Mouse (Mus musculus): Measurements from ENCODE around the gene Itprid2. TPM values are rescaled to one million over a fixed set of nuclear protein-coding genes. Genes with fewer than 3 reads are reported as not detected.

The Itprid2 gene
- polyA plus RNA-seq, 1 experiment from 2014 or later: 19.4 TPM

DNA sequence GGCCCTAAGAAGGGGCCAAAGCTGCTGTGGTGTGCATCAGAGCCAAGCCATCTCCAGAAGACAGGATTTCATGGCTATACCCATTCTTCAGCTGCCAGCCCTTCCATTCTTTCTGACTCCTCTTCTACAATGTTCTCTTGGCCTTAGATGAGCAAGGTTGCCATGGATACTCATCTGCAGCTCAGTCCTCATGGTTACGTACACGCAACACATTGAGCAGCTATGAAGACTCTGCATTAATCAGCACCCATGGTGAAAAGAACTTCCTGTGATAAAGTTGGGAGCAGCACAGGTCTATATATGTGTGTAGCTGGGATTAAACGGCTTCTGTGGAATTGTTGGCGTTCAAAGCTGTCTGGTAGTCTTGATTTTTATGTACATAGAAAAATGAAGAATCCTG, 48.1 kb downstream of the Itprid2 start:
- no peak overlapping the region for H3K4me2 ChIP-seq
- no peak for ATAC-seq (replicated peaks; ENCODE audit: low FRiP score)
- no peak overlapping the region for H3K4me3 ChIP-seq (replicated peaks)
- no peak overlapping the region for H3K9ac ChIP-seq
- H3K9me3 ChIP-seq (replicated peaks): no peaks in the 10 kb centered on the region
- 97% methylated on average over 4 of the region's 4 CpGs for WGBS
- no peak overlapping the region for H3K27ac ChIP-seq
- no peaks in the 10 kb centered on the region for H3K27me3 ChIP-seq
- H3K4me1 ChIP-seq: no peaks in the 10 kb centered on the region
- no peaks in the 10 kb centered on the region for H3K36me3 ChIP-seq

DNA sequence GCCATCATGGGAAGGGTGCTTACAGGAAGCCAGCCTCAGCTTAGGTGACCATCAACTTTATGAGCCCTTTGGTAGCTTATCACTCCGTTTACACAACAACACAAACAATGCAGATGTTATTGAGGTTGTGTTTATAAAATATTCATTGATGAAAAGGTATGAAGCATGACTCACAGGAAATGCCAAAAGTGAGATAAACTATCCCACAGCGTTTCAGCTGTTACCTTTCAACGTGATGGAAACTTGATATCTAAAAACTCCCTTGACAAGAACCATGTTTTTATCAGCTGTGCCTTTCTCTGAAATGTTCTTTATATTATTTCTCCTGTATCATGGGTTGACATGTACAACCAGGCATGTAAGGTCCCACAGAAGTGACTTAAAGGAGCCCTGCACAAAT, 55.7 kb downstream of the Itprid2 start:
- 36% methylated on average over 3 of the region's 3 CpGs for WGBS
- H3K9me3 ChIP-seq (replicated peaks): no peaks in the 10 kb centered on the region
- ATAC-seq (replicated peaks; ENCODE audit: low FRiP score): no peak

DNA sequence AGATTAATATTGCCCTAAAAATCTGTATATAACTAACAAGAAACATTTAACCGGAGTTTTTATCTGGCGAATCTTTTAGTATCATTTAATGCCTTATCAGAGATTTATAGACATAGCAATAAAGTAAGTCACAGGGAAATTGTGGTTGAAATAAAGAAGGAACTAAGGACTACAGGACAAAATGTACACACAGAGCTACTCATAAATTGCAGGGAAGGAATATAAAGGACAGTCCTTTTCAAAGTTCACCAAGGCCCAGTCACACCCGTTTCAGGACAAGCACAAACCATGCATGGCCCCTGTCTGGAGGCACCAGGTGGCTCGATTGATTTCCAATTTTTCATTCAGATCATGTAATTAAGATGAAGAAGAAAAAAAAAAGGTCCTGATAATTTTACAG, 60.0 kb downstream of the Itprid2 start:
- no peaks in the 10 kb centered on the region for H3K9me3 ChIP-seq (replicated peaks)
- WGBS: 73% methylated on average over 4 of the region's 4 CpGs

More for the DNA sequence above, 55.7 kb downstream of the Itprid2 start:
- H3K27ac ChIP-seq: no peak overlapping the region; the same call in 1 of the 2 replicates
- H3K9ac ChIP-seq: no peak overlapping the region
- H3K4me1 ChIP-seq: no peaks in the 10 kb centered on the region
- no peak overlapping the region for H3K4me2 ChIP-seq
- no peaks in the 10 kb centered on the region for H3K36me3 ChIP-seq
- H3K27me3 ChIP-seq: no peaks in the 10 kb centered on the region
- no peak overlapping the region for H3K4me3 ChIP-seq (replicated peaks)

DNA sequence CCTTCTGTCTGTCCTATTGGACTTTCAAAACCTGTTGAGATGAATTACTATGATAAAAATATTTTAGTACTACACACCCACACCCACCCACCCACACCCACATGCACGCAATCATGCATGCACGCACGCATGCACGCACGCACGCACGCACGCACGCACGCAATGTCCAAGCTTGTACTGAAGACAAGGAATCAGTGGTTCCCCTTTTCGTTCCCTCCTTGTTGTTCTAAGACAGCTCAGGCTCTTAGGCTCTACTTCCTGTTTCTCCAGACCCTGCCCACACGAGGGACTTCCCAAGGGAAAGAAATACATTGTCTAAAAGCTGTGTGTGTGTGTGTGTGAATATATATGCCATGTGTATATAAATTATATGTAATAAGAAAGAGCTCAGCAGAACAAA, 60.8 kb downstream of the Itprid2 start:
- no peak for ATAC-seq (replicated peaks; ENCODE audit: low FRiP score)
- Histone ChIP-seq H3K9ac (no peak overlapping the region), H3K27ac (no peak overlapping the region), H3K4me1 (no peaks in the 10 kb centered on the region), H3K27me3 (no peaks in the 10 kb centered on the region), H3K9me3 (replicated peaks) (no peaks in the 10 kb centered on the region), H3K4me2 (no peak overlapping the region), H3K4me3 (replicated peaks) (no peak overlapping the region), H3K36me3 (no peaks in the 10 kb centered on the region)
- WGBS: 82% methylated on average over 12 of the region's 12 CpGs

More for the DNA sequence above, 60.0 kb downstream of the Itprid2 start:
- H3K4me3 ChIP-seq (replicated peaks): no peak overlapping the region
- no peak for ATAC-seq (replicated peaks; ENCODE audit: low FRiP score)
- no peak overlapping the region for H3K9ac ChIP-seq
- H3K36me3 ChIP-seq: no peaks in the 10 kb centered on the region
- no peaks in the 10 kb centered on the region for H3K27me3 ChIP-seq
- no peak overlapping the region for H3K27ac ChIP-seq
- no peaks in the 10 kb centered on the region for H3K4me1 ChIP-seq
- no peak overlapping the region for H3K4me2 ChIP-seq

DNA sequence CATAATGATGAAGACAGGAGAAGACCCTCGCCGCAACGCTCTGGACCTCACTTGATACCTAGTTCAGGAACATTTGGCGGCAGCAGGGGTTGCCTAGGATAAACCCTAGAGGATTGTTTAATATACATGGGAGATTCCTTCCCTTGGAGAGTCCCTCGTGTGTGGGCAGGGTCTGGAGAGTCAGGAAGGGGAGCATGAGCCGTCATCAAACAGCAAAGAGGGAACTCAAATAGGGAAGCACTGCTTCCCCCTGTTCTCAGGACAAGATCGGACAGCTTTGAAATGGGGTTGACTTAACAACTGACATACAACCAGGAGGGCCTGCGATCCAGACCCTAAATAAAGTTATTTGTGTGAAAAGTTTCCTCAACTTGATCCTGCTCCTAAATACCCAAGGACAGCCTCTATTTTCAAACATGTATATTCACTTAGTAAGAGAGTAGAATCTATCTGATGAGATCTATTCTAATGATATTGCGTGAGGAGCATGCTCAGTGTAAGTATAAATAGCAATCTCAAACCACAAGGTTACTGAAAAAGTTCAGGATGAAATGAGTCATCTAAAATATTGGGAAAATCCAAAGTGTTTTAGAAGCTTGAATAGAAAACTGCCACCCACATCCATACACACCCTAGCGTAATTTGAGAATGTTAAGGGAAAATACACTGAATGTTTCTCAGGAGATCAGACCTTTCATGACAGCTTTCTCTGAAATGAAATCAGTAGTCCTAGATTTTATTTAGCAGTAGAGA, 61.5 kb downstream of the Itprid2 start:
- H3K27ac ChIP-seq: no peak overlapping the region
- H3K9ac ChIP-seq: no peak overlapping the region
- H3K27me3 ChIP-seq: no peaks in the 10 kb centered on the region
- H3K36me3 ChIP-seq: no peaks in the 10 kb centered on the region
- no peaks in the 10 kb centered on the region for H3K9me3 ChIP-seq (replicated peaks)
- 82% methylated on average over 10 of the region's 10 CpGs for WGBS
- H3K4me2 ChIP-seq: no peak overlapping the region
- no peak for ATAC-seq (replicated peaks; ENCODE audit: low FRiP score)
- H3K4me3 ChIP-seq (replicated peaks): no peak overlapping the region
- H3K4me1 ChIP-seq: no peaks in the 10 kb centered on the region

DNA sequence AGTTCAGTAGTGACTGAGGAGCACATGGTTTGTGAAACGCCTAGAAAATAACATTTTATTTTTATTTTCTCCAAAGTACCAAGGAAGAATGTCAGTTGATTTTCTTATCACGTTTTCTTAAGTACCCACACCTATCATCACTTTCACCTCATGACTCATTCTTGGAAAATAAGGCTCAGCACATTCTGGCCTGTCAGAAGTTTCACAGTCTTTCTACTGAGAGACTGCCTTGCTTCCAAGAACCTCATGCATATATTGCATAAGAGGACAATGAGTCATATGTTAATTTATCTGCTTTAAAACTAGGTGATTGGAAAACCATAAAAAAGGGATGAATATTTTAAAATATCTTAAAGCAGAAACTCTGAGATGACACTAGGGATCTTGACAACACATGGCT, 63.0 kb downstream of the Itprid2 start:
- Histone ChIP-seq H3K9ac (no peak overlapping the region), H3K27me3 (no peaks in the 10 kb centered on the region), H3K4me2 (no peak overlapping the region), H3K9me3 (replicated peaks) (no peaks in the 10 kb centered on the region), H3K36me3 (no peaks in the 10 kb centered on the region), H3K4me3 (replicated peaks) (no peak overlapping the region), H3K27ac (no peak overlapping the region), H3K4me1 (no peaks in the 10 kb centered on the region)
- no peak for ATAC-seq (replicated peaks; ENCODE audit: low FRiP score)
- 60% methylated on average over 2 of the region's 2 CpGs for WGBS

DNA sequence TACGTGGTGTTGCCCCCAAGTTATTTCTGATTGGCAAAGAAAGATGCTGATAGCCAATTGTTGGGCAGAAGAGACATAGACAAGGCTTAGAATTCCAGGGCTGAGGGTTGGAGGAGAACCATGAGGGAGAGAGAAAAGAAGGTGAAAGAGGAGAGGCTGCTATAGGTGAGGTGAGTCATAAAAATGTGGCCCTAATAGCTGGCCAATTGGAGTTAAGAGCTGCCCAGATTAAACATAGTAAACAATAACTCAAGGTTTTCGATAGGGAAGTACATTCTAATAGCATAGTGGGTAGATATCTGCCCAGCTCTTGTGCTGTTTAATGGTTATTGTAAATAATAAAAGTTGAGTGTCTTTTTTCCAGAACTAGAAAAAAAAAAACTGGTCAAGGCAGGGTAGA, 69.6 kb downstream of the Itprid2 start:
- no peak overlapping the region for H3K4me3 ChIP-seq (replicated peaks)
- no peaks in the 10 kb centered on the region for H3K36me3 ChIP-seq
- no peaks in the 10 kb centered on the region for H3K9me3 ChIP-seq (replicated peaks)
- WGBS: 82% methylated on average over 2 of the region's 2 CpGs
- H3K27ac ChIP-seq: no peak overlapping the region
- H3K4me2 ChIP-seq: no peak overlapping the region
- no peak overlapping the region for H3K9ac ChIP-seq
- H3K4me1 ChIP-seq: no peaks in the 10 kb centered on the region
- ATAC-seq (replicated peaks; ENCODE audit: low FRiP score): no peak
- H3K27me3 ChIP-seq: no peaks in the 10 kb centered on the region

DNA sequence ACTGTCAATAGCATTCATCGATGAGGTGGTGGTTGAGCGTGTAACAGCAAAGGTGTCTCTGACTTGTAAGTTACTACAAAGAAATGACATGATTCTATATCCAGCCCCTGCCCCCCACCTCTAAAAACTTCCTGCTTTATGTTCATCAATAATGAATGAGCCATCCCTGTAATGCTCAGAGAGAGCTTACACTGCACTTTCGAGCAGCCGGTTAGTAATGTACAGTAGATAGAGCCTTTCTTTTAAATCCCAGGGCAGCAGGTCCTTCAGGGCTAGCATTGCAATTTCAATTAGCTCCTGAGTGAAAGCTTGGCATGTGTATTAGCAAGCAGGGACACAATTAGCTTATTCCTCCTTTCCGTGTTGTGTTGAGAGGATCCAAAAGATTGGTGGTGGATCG, 72.4 kb downstream of the Itprid2 start, which contains the start of gene Ppp1r1c:
Gene Ppp1r1c (plus strand): TSS at position 206 of the 400 bp plus-strand sequence.
- H3K4me1 ChIP-seq: no peaks in the 10 kb centered on the region
- ATAC-seq (replicated peaks; ENCODE audit: low FRiP score): no peak
- H3K27ac ChIP-seq: no peak within 1 kb of the TSS
- 82% methylated on average over 6 of the region's 6 CpGs for WGBS
- no peaks in the 10 kb centered on the region for H3K9me3 ChIP-seq (replicated peaks)
- H3K27me3 ChIP-seq: no peaks in the 10 kb centered on the region
- H3K36me3 ChIP-seq: no peaks in the 10 kb centered on the region
- H3K4me3 ChIP-seq (replicated peaks): no peak within 1 kb of the TSS
- H3K4me2 ChIP-seq: no peak within 1 kb of the TSS
- no peak within 1 kb of the TSS for H3K9ac ChIP-seq

DNA sequence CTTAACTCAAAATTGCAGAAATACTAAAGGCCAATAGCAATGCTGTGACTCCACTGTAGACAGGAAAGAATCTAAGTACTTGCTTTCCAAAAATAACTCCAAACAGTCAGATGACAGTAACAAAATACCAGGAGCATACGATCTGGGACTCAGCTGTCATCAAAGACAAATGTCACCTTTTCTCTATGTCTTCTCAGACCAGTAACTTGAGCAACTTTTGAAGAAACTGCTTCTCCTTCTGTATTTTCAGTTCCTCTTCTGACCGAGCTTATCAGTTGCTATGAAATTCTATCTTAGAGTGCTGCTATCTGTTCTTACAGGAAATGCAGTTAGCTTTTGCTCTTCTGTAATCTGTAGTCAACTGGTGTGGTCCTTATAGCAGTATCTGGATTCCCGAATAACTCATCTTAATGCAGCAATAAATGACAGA, 78.5 kb downstream of the Itprid2 start:
- no peak overlapping the region for H3K4me2 ChIP-seq
- no peaks in the 10 kb centered on the region for H3K36me3 ChIP-seq
- H3K9me3 ChIP-seq (replicated peaks): no peaks in the 10 kb centered on the region
- no peaks in the 10 kb centered on the region for H3K27me3 ChIP-seq
- 34% methylated on average over 3 of the region's 3 CpGs for WGBS
- no peak overlapping the region for H3K27ac ChIP-seq
- H3K9ac ChIP-seq: no peak overlapping the region
- H3K4me3 ChIP-seq (replicated peaks): no peak overlapping the region
- no peaks in the 10 kb centered on the region for H3K4me1 ChIP-seq
- ATAC-seq (replicated peaks; ENCODE audit: low FRiP score): no peak

DNA sequence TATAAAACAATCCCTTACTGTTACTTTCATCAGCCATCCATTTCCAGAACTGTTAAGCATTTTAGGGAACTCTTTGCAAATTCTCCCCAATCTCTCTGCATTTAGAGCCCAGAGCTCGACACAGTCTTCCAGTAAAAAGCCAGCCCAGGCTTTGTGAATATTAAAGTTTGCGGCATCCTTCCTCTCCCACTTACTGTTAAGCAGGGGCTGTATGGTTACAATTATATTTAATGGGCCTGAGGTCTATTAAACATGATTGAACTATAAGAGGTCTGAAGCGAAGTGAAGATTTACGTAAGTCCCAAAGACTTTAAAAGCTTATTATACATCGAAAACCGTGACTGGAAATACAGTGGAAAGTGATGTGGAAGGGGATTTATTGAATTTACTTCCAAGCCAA, 79.6 kb downstream of the Itprid2 start:
- H3K4me1 ChIP-seq: no peaks in the 10 kb centered on the region
- no peaks in the 10 kb centered on the region for H3K27me3 ChIP-seq
- H3K27ac ChIP-seq: no peak overlapping the region
- no peak overlapping the region for H3K4me2 ChIP-seq
- H3K4me3 ChIP-seq (replicated peaks): no peak overlapping the region
- 76% methylated on average over 6 of the region's 6 CpGs for WGBS
- no peaks in the 10 kb centered on the region for H3K9me3 ChIP-seq (replicated peaks)
- no peak for ATAC-seq (replicated peaks; ENCODE audit: low FRiP score)
- H3K36me3 ChIP-seq: no peaks in the 10 kb centered on the region
- H3K9ac ChIP-seq: no peak overlapping the region

DNA sequence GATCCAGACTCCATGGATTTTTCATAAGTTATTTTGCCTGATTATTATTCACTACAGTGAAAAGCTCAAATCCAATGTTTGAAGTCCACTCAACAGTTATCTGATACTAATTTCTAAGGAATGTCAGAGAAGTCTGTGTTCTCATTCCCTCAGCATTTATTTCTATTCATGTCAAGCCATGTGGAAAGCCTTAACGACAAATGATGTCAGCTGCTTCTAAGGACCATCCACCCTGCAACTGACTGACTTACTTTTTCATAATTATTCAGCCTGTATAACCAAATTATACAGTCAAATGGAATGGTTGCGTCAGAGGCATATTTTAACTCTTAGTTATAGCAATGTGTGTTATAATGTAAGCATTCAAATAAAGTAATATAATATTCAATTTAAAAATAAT, 80.8 kb downstream of the Itprid2 start:
- Histone ChIP-seq H3K4me1 (no peaks in the 10 kb centered on the region), H3K4me2 (no peak overlapping the region), H3K36me3 (no peaks in the 10 kb centered on the region), H3K9me3 (replicated peaks) (no peaks in the 10 kb centered on the region), H3K27me3 (no peaks in the 10 kb centered on the region), H3K9ac (no peak overlapping the region), H3K27ac (no peak overlapping the region), H3K4me3 (replicated peaks) (no peak overlapping the region)
- 72% methylated on average over 2 of the region's 2 CpGs for WGBS
- no peak for ATAC-seq (replicated peaks; ENCODE audit: low FRiP score)

DNA sequence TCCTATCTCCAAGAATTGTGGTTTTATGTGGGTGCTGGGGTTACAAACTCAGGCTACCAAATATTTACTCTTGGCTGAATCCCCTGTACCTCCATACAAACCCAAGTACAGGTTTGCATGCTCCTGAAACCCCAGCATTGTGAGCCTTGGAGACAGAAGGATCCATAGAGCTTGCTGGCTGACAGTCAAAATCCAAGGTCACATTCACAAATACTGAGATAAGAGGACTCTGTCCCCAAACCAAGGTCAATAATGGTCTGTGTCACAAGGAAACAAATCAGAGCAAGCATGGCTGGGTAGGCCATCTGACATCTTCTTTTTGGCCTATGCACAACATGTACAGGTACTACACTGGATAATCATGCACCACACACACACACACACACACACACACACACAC, 82.7 kb downstream of the Itprid2 start:
- Histone ChIP-seq H3K4me2 (no peak overlapping the region), H3K27ac (no peak overlapping the region), H3K9me3 (replicated peaks) (no peaks in the 10 kb centered on the region), H3K27me3 (no peaks in the 10 kb centered on the region), H3K4me3 (replicated peaks) (no peak overlapping the region), H3K4me1 (no peaks in the 10 kb centered on the region), H3K36me3 (no peaks in the 10 kb centered on the region), H3K9ac (no peak overlapping the region)
- no peak for ATAC-seq (replicated peaks; ENCODE audit: low FRiP score)

DNA sequence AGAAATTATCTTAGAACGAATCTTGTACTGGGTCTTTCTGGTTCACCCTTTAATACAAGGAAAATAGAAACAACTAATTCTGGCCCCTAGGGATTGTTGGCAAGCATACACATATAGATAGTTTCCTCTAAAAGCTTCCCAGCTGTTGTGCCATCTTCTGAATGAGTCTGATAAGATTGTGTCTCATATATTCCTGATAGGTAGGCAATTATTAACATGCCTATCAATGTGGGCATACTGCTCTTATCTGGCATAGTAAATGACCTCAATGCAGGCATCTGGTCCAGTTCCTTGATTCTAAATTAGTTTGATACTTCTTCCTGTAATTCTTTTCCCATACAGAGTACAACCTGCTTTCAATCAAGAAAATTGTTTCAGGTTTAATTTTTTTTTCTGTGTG, 87.3 kb downstream of the Itprid2 start:
- ATAC-seq (replicated peaks; ENCODE audit: low FRiP score): no peak
- Histone ChIP-seq H3K27ac (no peak overlapping the region), H3K9me3 (replicated peaks) (no peaks in the 10 kb centered on the region), H3K4me3 (replicated peaks) (no peak overlapping the region), H3K27me3 (no peaks in the 10 kb centered on the region), H3K36me3 (no peaks in the 10 kb centered on the region), H3K9ac (no peak overlapping the region), H3K4me2 (no peak overlapping the region), H3K4me1 (no peaks in the 10 kb centered on the region)
- 77% methylated on average over 1 of the region's 1 CpGs for WGBS

Measured in kidney, embryonic 15.5 days (tissue).